Mouse (Mus musculus): ENCODE measurements at regions not wholly inside any gene's neighbourhood (a gene's known extent, or its start where the extent isn't known, plus 50 kb on each side); places are given as distances from the start of the nearest gene placed in this dataset.
A peak's percentile ranks its signal among the peaks of the same experiment; 100 is the strongest.

DNA sequence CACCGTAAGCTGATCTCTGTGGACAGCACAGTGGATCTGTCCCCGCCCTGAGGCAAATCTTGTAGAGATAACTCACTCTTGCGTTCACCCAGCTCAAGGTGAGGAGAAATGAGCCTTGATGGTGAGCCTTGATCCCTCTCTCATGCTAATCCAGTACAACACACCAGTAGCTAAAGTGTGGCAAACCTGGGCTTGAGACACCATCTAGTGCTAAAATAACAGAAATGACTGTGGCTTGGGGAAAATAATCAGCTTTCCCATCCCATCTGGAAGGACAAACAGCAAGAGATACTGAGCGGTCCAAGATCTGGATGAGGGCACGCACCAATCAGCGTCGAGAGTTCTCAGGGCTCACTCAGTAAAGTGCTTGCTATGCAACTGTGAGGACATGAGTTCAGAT, 50.9 kb upstream of the Cbln4 start:
- no peak for DNase-seq (ENCODE audit: low read depth, low spot score)

DNA sequence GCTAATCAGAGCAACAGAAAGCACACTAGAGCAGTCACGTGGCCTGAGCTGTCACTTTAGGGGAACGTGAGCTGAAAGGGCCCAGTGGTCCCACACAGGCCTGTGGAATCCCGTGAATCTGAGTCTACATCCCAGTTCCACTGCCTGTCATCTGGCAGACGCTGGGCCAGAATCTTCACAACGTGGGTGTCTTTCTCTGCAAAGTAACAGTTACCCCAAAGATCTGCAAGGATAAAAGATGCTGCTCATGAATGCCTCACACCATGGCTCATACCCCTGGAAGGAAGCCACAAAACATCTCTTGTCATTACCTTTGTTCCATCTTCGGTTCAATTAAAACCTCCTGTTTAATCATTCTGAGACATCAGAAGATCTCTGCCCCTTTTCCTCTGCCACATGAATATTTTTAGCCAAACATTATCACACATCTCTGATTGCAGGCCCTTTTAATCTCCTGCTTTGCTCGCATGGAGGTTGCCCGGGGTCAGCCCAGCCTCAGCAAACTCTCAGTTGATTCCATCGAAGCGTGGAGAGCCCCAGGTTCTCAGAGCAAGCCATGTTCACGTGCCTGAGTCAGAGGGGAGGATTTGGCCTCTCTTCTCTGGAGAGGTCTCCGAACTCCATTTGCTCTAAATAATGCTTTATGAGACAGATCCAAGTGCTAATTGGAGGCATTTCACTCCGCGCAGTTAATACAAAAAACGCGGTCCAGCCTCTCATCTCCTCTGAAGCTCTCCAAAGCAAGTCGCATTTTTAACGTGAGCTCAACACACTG, 60.8 kb upstream of the Cbln4 start:
- DNase-seq (ENCODE audit: low read depth, low spot score): no peak

DNA sequence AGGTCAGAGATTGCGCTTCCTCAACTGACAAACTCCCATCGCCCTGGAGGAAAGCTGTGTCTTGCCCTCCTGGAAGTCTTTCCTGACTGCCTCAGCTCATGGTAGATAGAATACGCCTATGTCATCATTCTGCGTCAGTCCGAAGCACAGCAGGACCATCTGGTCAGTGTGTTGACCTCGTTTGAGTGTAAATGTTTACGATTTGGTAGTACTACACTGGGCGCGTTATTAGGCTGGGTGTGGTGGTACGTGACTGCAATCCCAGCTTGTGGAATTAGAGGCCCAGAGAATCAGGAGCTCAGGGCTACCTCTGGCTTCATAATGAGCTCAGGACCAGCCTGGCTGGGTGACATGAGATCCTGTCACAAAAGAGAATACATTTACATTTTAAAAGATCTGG, 62.0 kb upstream of the Cbln4 start:
- no peak for DNase-seq (ENCODE audit: low read depth, low spot score)

DNA sequence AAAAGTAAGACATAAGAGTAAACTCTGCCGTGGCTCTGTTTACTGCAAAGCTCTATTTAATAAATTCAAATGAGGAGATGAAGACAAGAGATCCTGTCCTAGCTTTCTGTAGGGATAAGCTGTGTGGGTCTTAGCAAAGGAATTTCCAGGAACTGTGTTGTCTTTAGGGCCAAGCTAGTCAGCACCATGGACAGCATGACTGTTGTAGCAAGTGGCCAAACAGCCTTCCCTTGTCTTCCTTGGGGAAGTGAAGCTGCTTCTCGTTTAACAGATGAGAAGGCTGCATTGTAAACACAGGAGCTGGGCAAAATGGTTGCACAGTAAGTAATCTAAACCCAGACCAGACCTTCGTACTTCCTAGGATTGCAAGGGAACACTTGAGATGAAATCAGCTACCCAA, 67.4 kb upstream of the Cbln4 start:
- DNase-seq (ENCODE audit: low read depth, low spot score): peak; percentile 61

DNA sequence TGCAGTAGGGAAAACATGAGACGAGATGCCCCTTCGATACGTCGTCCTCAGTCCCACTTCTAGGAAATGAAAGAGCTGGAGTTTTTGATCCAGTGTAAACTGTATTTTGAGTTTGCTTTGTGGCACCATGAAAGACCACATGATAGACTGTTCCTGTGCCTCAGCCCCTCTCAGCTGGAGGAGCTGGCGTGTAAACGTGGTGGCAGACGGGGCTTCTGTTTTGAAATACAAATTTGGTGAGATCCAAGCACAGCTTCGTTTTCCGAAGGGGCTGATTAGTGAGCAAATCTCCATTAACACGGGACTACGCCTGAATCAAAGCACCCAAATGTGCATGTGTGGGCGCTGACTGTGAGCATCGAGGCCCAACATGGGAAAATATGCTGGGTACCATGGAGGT, 70.4 kb upstream of the Cbln4 start:
- no peak for DNase-seq (ENCODE audit: low read depth, low spot score)

DNA sequence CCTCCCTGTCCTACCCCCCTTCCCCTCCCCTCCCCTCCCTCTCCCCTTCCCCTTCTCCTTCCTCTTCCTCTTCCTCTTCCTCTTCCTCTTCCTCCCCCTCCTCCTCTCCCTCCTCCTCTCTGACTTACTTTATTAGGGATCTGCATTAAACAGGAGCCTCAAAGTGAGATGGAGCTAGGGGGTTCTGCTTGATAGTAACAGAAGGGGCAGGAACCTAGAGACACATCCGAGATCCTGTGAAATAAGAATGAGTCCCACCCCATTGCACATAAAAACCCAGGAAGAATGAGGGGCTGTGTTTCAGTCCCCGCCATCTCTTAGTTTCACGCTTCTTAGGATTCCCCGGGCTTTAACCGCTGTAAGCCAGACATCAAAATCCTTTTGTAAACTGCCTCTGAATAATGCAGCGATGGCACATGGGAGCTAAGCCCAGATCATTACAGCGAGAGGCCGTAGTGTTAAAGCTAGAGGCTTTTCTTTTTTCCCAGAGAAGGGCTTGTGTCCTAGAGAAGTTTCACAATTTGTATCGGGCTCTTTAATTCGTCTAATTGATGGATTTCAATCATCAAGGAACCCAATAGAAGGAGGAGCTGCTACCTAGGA, 72.4 kb upstream of the Cbln4 start:
- no peak for DNase-seq (ENCODE audit: low read depth, low spot score)

DNA sequence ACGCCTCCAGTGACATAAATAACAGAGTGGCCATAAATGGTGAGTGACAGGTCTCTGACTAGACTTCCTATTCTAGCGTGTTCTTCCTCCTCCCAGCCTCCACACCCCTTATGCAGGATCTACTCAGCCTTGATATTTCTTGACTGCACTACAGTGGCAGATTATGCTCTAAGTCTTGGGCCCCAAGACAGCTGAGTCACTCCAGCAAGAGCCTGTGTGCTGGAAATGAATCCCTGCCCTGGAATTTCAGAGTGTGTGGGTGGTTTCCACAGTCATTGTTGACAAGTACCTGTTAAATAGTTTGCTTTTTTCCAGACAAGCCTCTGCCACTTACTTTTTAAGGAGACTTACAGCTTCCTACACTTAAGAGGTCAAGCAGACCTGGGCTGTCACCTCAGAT, 84.3 kb upstream of the Cbln4 start:
- DNase-seq (ENCODE audit: low read depth, low spot score): no peak

DNA sequence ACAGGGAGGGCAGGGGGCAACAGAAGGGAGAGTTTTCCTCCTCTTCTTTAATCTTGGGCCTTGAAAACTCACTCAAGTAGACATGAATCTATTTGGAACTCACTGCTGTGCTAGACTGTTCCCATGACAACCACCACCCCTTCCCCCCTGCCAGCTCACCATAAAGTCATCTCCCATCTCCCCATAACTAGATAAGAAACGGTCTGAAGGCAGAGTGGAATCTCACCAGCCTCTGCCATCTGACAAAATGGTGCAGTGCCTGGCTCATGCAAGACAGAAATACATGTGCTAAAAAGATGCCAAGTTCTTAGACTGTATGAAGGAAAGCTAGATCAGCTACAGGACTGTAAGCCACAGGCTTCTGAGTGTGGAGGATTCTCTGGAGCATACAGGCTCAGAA, 88.0 kb upstream of the Cbln4 start:
- no peak for DNase-seq (ENCODE audit: low read depth, low spot score)

DNA sequence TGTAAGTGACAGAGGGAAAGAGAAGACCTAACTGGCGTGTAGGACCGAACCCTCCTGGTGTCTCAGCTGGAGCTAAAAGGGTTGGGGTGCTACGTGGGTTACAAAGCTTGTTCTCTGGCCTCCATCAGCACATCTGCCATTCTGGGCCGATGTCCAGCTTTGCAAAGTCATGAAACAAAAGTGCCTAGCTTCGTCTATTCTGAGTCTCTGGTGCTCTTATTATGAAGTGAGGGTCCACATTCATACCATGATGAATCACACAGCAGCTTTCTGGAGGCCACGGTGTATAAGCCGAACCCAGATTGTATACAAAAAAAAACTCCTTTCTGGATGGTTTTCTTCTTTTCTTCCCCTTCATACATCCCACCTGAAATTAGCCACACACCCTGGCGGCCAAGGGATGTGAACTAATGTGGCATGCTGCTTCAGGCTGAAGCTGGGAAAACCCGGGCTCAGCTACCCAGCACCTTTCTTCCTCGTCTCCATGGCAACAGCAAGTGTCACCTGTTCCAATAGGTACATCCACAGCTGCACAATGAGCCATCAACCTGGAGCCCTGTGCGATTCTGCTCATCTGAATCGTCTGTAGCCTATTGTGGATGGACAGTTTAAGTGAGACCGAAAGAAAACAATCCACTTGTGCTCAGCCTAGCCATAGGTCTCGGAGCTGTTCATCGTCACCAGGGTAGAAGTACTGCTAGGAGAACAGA, 89.5 kb upstream of the Cbln4 start:
- no peak for DNase-seq (ENCODE audit: low read depth, low spot score)

DNA sequence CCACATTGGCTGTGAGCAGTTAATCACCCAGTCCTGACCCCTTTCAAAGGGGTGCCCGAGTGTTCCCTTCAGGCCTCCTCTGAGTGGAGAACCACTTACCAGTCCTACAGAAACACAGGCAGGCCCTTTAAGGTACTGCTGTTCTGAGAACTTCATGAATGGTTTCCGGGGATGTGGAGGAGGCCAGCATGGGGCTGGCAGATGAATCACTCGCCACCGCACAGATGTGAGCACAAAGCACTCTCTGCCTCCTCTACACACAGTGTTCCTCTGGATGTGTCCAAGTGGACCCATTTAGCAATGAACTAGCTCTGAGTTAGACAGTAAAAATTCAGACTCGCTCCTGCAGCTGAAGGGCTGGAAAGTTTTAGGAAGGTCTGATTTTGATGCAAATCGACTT, 96.8 kb upstream of the Cbln4 start:
- no peak for DNase-seq (ENCODE audit: low read depth, low spot score)

DNA sequence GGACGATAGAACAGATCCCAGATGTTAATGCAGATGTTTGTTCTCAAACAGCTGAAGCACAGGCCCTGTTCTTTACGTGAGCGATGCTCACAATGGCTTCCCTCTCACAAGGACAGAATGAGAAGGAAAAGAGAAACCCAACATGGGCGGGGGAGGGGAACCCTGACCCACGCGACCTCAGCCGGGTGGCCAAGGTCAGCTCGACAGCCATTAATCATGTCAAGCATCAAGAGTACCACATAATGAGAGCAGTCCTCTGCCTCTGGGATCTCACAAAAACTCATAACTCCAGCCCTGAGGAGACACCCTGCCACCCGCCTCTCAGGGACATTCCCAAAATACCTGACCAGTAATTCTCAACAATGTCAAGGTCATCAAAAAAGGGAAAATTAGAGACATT, 100.0 kb upstream of the Cbln4 start:
- DNase-seq (ENCODE audit: low read depth, low spot score): no peak

DNA sequence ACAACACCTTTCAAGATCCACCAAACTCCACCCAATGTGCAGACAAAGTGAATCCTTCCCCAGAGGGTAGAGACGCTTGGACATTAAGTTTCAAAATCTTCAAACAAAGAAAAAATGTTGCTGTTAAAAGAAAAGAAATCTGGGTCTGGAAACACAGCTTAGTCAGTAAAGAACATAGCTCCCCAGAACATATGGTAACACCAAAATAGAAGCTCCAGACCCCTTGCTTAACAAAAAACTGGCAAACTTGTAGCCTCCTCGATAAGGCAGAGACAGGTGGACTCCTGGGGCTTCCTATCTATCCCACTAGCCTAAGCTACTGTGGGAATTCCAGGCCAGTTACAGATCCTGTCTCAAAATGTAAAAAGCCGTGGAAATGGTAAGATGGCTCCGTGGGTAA, 99.6 kb upstream of the Mc3r start:
- DNase-seq (ENCODE audit: low read depth, low spot score): no peak

DNA sequence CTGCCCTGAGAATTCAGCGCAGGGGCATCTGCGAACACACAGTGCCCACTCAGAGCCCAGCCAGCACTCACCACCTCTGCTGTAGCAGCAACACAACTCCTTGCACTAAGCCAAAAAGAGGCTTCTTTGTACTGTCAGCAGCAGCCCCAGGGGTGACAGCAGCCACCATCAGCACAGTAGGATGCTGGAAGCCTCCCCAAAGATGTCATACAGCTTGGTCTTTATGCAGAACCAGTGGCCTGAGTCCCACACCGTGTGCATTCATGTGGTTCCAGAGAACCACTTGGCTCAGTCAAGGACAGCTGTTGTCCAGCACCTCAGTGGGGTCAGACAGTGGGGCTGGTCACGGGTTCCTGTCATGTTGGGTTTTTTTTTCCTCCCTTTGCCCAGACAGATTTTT, 98.6 kb upstream of the Mc3r start:
- DNase-seq (ENCODE audit: low read depth, low spot score): no peak

DNA sequence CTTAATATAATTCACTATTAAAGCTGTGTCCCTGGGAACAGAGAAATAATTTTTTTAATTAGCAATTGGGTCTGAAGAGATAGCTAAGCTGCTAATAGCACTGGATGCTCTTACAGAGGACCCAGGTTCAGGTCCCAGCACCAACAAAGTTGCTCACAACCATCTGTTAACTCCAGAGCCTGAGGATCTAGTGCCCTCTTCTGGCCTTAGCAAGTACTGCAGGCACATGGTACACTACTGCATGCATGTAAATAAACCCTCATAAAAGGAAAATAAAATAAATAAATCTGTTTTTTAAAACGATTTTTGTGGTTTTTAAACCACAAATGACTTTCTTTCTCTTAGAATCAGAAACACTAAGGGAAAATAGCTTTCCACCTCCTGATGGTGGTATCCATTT, 97.4 kb upstream of the Mc3r start:
- peak; percentile 34 for DNase-seq (ENCODE audit: low read depth, low spot score)

DNA sequence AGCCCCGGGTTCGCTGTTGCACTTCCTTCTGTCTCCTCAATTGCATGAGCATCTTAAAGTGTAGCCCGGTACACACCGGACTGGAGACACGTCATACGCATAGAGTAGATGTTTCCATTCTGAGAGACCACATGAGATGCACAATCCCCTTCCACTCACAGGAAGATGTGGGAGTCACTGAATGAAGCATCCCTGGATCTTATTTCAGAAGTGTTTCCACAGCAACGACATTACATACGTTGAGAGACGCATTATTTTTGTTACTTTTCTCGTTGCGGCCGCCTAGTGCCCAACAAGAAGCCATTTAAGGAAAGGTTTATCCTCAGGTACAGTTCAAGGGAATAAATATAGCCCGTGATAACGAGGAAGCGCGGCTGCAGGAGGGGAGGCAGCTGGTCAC, 88.4 kb upstream of the Mc3r start:
- DNase-seq (ENCODE audit: low read depth, low spot score): no peak

DNA sequence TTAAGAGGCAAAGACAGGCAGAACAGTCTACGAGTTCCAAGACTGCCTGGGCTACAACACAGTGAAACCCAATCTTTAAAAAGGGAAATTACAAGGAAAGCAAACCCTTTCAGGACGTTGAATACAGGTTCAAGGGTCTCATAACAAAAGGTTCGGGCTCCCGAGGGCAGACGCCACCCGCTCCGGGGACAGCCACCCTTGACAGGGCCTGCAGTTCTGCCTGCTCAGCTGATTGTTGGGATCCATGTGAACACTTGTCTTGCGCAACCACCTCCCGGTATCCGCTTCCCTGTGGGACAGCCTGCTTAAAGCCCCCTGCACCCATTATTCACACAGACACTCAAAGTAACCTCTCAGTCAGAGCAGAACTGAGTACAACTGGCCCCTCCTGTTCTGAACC, 70.9 kb upstream of the Mc3r start:
- no peak for DNase-seq (ENCODE audit: low read depth, low spot score)

DNA sequence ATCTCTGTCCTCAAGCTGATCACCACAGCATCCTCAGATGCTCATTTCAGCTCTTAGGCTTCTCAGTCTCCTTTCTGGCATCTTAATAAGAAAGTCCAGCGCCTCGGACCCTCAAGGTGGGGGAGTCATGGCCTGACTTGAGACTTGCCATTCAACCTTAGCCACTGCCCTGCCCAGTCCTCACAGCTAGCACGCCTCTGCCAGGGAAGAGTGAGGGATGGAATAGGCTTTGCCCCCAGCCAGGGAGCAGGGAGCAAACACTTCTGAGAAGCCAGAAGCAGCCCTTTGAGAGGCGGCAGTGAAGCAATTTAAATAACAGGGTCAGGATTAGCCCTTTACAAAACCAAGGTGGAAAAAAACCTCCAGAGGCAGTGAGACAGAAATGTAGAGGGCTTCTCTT, 69.0 kb upstream of the Mc3r start:
- DNase-seq (ENCODE audit: low read depth, low spot score): no peak

DNA sequence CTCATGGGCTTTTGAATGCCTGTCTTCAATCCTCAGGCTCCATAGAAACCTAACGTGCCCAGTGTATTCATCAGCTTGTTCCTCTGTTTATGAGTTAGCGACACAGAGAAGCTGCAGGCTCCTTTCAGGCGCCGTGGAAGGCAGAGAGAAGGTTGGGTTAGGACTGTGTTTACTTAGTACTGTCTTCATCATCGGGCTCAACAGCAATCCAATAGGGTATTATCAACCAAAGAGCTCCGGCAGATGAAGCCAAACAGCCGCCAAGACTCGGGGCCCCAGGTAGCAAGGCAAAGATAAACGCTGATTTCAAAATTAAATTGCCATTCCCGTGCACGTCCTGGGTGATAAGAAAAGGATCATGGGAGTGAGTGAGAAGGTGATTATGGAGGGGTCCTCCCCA, 50.5 kb upstream of the Mc3r start:
- no peak for DNase-seq (ENCODE audit: low read depth, low spot score)

Data from ES-CJ7 (cell line).